Mouse (Mus musculus) cerebellum, adult 2 months (tissue): Measurements from ENCODE around the gene Tenm3. TPM values are rescaled to one million over a fixed set of nuclear protein-coding genes. Genes with fewer than 3 reads are reported as not detected.

Experiments used
- DNase-seq, 2 experiments: peaks; one replicate each; pipeline ENCODE4 v3.0.0; 2021
- H3K27ac ChIP-seq: fragments of 200-500 bp; 2 replicates; pipeline ENCODE4 v1.5.1; 2012; ENCODE audit warnings: low read length, control low read depth, inconsistent platforms; ENCODE audit not compliant: insufficient read depth
- H3K27me3 ChIP-seq: fragments of 200-500 bp; 2 replicates; pipeline ENCODE4 v1.6.1; 2012; ENCODE audit warnings: inconsistent platforms, mild to moderate bottlenecking, low read length, moderate library complexity; ENCODE audit not compliant: control insufficient read depth, insufficient read depth
- H3K4me1 ChIP-seq: fragments of 200-500 bp; 2 replicates; pipeline ENCODE4 v1.6.1; 2011; ENCODE audit warnings: low read length; ENCODE audit not compliant: control insufficient read depth, insufficient read depth
- H3K4me3 ChIP-seq: fragments of 200-500 bp; replicated peaks from 2 replicates; pipeline ENCODE3; 2011; ENCODE audit warnings: mild to moderate bottlenecking, low read depth, low read length, control low read depth; ENCODE audit not compliant: insufficient read depth
- CTCF ChIP-seq: fragments of 200-500 bp; IDR thresholded peaks from 2 replicates; pipeline ENCODE4 v1.5.1; 2011; ENCODE audit warnings: low read depth, mild to moderate bottlenecking, control low read depth, low read length, moderate library complexity, borderline replicate concordance; ENCODE audit not compliant: insufficient read depth
- POLR2A ChIP-seq: fragments of 200-500 bp; IDR thresholded peaks from 2 replicates; pipeline ENCODE4 v1.6.1; 2011; ENCODE audit warnings: low read length, control low read depth, borderline replicate concordance; ENCODE audit not compliant: insufficient read depth
- WGBS: fragments of 180-500 bp; shearing (Covaris S2); methylation state at CpG from one replicate; pipeline ENCODE4 v1.1.7; 2018; 5-methylcytosine and 5-hydroxymethylcytosine counted together
- polyA plus RNA-seq: library from polyadenylated mRNA; depleted of rRNA; stranded (reverse); fragments of >200 nt; gene quantifications from 2 replicates; pipeline ENCODE4 v1.2.3, GENCODE M21; 2012

Tenm3 gene
- polyA plus RNA-seq, 1 experiment: 6.2 TPM

GRCm38 (mm10) chr8:48341276-48341675 is 502.5 kb downstream of the Tenm3 start:
- H3K27me3 ChIP-seq: no peaks in the 10 kb centered on the region; the same call in 1 of the 2 replicates
- H3K4me1 ChIP-seq: no peaks in the 10 kb centered on the region
- no peak overlapping the region for H3K4me3 ChIP-seq
- no peak for DNase-seq
- TF ChIP-seq POLR2A: no peak
- TF ChIP-seq CTCF: no peak
- 93% methylated on average over 5 of the region's 5 CpGs for WGBS
- no peak overlapping the region for H3K27ac ChIP-seq

GRCm38 (mm10) chr8:48322655-48323265 is 521.0 kb downstream of the Tenm3 start:
- no peak for TF ChIP-seq CTCF
- no peak for TF ChIP-seq POLR2A
- DNase-seq: no peak
- no peaks in the 10 kb centered on the region for H3K27me3 ChIP-seq
- no peak overlapping the region for H3K27ac ChIP-seq
- no peaks in the 10 kb centered on the region for H3K4me1 ChIP-seq
- H3K4me3 ChIP-seq: no peak overlapping the region
- WGBS: 87% methylated on average over 11 of the region's 11 CpGs

- Histone ChIP-seq H3K4me3 (no peak overlapping the region), H3K27ac (no peak overlapping the region), H3K4me1 (no peaks in the 10 kb centered on the region), H3K27me3 (no peaks in the 10 kb centered on the region)
- 98% methylated on average over 6 of the region's 6 CpGs for WGBS
- no peak for TF ChIP-seq POLR2A
- no peak for TF ChIP-seq CTCF
- no peak for DNase-seq
Observed at GRCm38 (mm10) chr8:48322240-48322639, 521.5 kb downstream of the Tenm3 start.

GRCm38 (mm10) chr8:48319674-48320073 is 524.1 kb downstream of the Tenm3 start:
- Histone ChIP-seq H3K27me3 (no peaks in the 10 kb centered on the region), H3K4me3 (no peak overlapping the region), H3K4me1 (no peaks in the 10 kb centered on the region), H3K27ac (no peak overlapping the region)
- WGBS: 39% methylated on average over 3 of the region's 3 CpGs
- no peak for DNase-seq
- TF ChIP-seq POLR2A: no peak
- no peak for TF ChIP-seq CTCF

GRCm38 (mm10) chr8:48317498-48317897 is 526.3 kb downstream of the Tenm3 start:
- Histone ChIP-seq H3K27me3 (no peaks in the 10 kb centered on the region), H3K4me3 (no peak overlapping the region), H3K27ac (no peak overlapping the region), H3K4me1 (no peaks in the 10 kb centered on the region)
- WGBS: 96% methylated on average over 10 of the region's 10 CpGs
- no peak for TF ChIP-seq POLR2A
- TF ChIP-seq CTCF: no peak
- DNase-seq: no peak

GRCm38 (mm10) chr8:48315605-48316004 is 528.1 kb downstream of the Tenm3 start:
- no peak overlapping the region for H3K4me3 ChIP-seq
- H3K27ac ChIP-seq: no peak overlapping the region
- H3K27me3 ChIP-seq: no peaks in the 10 kb centered on the region; the same call in 1 of the 2 replicates
- DNase-seq: no peak
- no peaks in the 10 kb centered on the region for H3K4me1 ChIP-seq
- no peak for TF ChIP-seq CTCF
- WGBS: 92% methylated on average over 8 of the region's 8 CpGs

GRCm38 (mm10) chr8:48313985-48314368 is 529.8 kb downstream of the Tenm3 start:
- no peaks in the 10 kb centered on the region for H3K4me1 ChIP-seq
- TF ChIP-seq CTCF: no peak
- TF ChIP-seq POLR2A: no peak
- H3K27me3 ChIP-seq: no peaks in the 10 kb centered on the region; the same call in 1 of the 2 replicates
- no peak overlapping the region for H3K4me3 ChIP-seq
- 82% methylated on average over 5 of the region's 5 CpGs for WGBS
- DNase-seq: no peak
- H3K27ac ChIP-seq: no peak overlapping the region

GRCm38 (mm10) chr8:48313210-48313984 is 530.4 kb downstream of the Tenm3 start:
- peak in 1 of 2 experiments; percentile 33 for DNase-seq
- H3K4me3 ChIP-seq: no peak overlapping the region
- no peaks in the 10 kb centered on the region; the same call in 1 of the 2 replicates for H3K27me3 ChIP-seq
- no peak overlapping the region for H3K27ac ChIP-seq
- TF ChIP-seq POLR2A (no peak), CTCF (no peak)
- H3K4me1 ChIP-seq: no peaks in the 10 kb centered on the region
- WGBS: 23% methylated on average over 11 of the region's 11 CpGs
